Mouse (Mus musculus) C2C12 (cell line): ENCODE measurements around the gene 9330161L09Rik.

ENCODE experiments used
- CEBPB ChIP-seq: IDR thresholded peaks from one replicate; pipeline ENCODE4 v1.6.1; 2011; ENCODE audit warnings: low read depth, mild to moderate bottlenecking, control low read depth, moderate library complexity
- CTCF ChIP-seq: IDR thresholded peaks from one replicate; pipeline ENCODE4 v1.5.1; 2011; ENCODE audit not compliant: control insufficient read depth, insufficient read depth, insufficient read length
- FOSL1 ChIP-seq: IDR thresholded peaks from one replicate; pipeline ENCODE4 v1.8.0; 2011; ENCODE audit warnings: mild to moderate bottlenecking, low read length; ENCODE audit not compliant: poor library complexity, insufficient read depth, severe bottlenecking
- MYOD1 ChIP-seq: IDR thresholded peaks from one replicate; pipeline ENCODE4 v1.6.1; 2011; ENCODE audit warnings: low read depth; ENCODE audit not compliant: control insufficient read depth, insufficient read length
- USF1 ChIP-seq: IDR thresholded peaks from one replicate; pipeline ENCODE4 v1.6.1; 2011; ENCODE audit warnings: low read depth, mild to moderate bottlenecking, control low read depth, moderate library complexity

DNA sequence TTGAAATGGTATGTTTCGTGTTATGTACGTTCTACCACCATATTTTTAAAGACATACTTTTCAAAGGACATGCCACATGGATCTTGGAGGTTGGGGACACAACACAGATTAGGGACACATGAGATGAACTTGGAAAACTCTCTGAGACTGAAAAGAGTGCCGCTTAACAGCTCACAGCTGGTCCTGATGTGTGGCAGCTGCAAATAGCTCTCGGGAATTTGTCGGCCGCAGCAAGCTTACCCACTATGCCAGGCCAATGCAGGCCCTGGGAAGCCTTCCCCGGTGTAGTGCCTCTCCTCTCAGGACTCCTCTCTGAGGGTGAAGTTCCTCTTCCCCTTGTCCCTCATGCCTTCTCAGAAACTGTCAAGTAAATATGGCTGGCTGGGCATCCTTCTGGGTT, 10.9 kb downstream of the 9330161L09Rik start:
- TF ChIP-seq CTCF (no peak), CEBPB (no peak), USF1 (no peak), FOSL1 (no peak), MYOD1 (no peak)
